8 mouse cellular contexts compared by ENCODE assay signal in the genomic region with DNA sequence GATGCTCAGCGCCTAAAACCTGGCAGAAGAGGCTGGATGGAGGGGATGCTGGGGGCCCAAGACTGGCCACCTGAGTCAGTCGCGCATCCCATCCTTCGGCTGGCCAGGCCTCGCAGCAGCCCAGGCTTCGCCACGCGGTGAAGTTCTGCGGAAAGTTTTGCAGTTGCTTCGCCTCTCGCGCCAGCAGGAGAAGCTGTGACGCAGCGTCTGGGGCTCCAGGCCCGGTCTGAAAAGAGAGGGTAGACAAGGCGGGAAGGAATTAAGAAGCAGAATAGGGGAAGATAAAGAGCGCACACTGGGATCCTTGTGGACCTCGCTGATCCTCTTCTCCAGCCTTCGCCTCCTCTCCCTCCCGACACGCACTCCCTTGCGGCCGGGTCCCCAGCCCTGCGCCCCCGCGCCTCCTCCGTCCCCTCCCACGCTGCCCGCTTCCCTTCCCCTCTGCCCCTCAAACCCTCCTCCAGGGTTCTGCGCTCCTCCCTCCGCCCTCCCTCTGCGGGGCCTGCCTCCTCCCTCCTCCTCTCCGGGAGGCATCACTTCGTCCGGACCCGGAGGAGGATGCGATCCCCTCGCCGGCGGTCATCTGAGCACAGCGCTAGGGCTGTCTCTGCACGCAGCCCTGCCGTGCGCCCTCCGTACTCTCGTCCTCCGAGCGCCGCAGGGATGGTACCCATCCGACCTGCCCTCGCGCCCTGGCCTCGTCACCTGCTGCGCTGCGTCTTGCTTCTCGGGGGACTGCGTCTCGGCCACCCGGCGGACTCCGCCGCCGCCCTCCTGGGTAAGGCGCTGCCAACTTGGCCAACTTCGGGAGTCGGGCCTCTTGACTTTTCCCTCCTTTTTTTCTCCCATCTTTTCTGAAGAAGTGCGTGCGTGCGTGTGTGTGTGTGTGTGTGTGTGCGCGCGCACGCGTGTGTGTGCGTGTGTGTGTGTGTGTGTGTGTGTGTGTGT. TPM values are rescaled to one million over a fixed set of nuclear protein-coding genes. Genes with fewer than 3 reads are reported as not detected.
A peak's percentile ranks its signal among the peaks of the same experiment; 100 is the strongest.
DNase-seq lines count a peak whose midpoint lies in the region; ATAC-seq and TF ChIP-seq lines count a peak whose summit lies in the region.

A gene (plus strand): TSS at position 520 of the 948 bp plus-strand sequence.

- WGBS in intestine, embryonic 16.5 days, result under 1% methylated on average over 68 of the region's 75 CpGs
- WGBS in lung, embryonic 15.5 days, result under 1% methylated on average over 67 of the region's 75 CpGs
- 2% methylated on average over 67 of the region's 75 CpGs for WGBS in thymus, adult 2 months

- peak within 1 kb of the TSS; percentile 72 for H3K9ac ChIP-seq in intestine, embryonic 16.5 days (ENCODE audit: low read depth, low read length)
- peak within 1 kb of the TSS; percentile 64 for H3K9ac ChIP-seq in lung, embryonic 15.5 days

- no peak for TF ChIP-seq POLR2A in thymus, adult 2 months (IDR thresholded peaks at IDR 0.05; ENCODE audit: control insufficient read depth, extremely low read depth, insufficient read depth, low read length, poor library complexity)

- TF ChIP-seq CTCF in thymus, adult 2 months (IDR thresholded peaks at IDR 0.05; ENCODE audit: borderline replicate concordance, control insufficient read depth, extremely low read depth, insufficient read depth, low read length, poor library complexity), result no peak

- peaks cover 17% of the 10 kb centered on the region for H3K27me3 ChIP-seq in intestine, embryonic 16.5 days (replicated peaks; ENCODE audit: control insufficient read depth, insufficient read depth, low read length)
- peaks cover 8% of the 10 kb centered on the region for H3K27me3 ChIP-seq in lung, embryonic 15.5 days
- H3K27me3 ChIP-seq in thymus, adult 2 months (ENCODE audit: control insufficient read depth, insufficient read depth, low read length), result peaks cover 7% of the 10 kb centered on the region

- peak; percentile 76 for ATAC-seq in intestine, embryonic 16.5 days
- ATAC-seq in lung, embryonic 15.5 days (ENCODE audit: borderline replicate concordance, extremely low read depth, low FRiP score, low TSS enrichment), result peak; percentile 74

- H3K4me1 ChIP-seq in intestine, embryonic 16.5 days (ENCODE audit: control insufficient read depth, insufficient read depth, low read length), result peaks cover 16% of the 10 kb centered on the region
- peaks cover 62% of the 10 kb centered on the region for H3K4me1 ChIP-seq in lung, embryonic 15.5 days
- H3K4me1 ChIP-seq in thymus, adult 2 months (replicated peaks; ENCODE audit: control insufficient read depth, insufficient read depth, low read length), result no peaks in the 10 kb centered on the region

- DNase-seq in thymus, postnatal 14 days, result peak; percentile 20
- DNase-seq in thymus, postnatal 10 days (ENCODE audit: low spot score in 2 of 2), result no peak
- DNase-seq in embryo, embryonic 9.5 days (ENCODE audit: extremely low spot score), result peak; percentile 88
- peak; percentile 83 to 86 for DNase-seq in heart, adult 18-20 months
- DNase-seq in ovary, postnatal 10 days (ENCODE audit: low spot score), result peak; percentile 68
- no peak for DNase-seq in thymus, adult 2 months

- H3K4me2 ChIP-seq in intestine, embryonic 16.5 days (ENCODE audit: low read depth, low read length), result peak within 1 kb of the TSS; percentile 87
- peak within 1 kb of the TSS; percentile 79 for H3K4me2 ChIP-seq in lung, embryonic 15.5 days

- no peaks in the 10 kb centered on the region for H3K9me3 ChIP-seq in intestine, embryonic 16.5 days (ENCODE audit: control insufficient read depth, low read length)
- H3K9me3 ChIP-seq in lung, embryonic 15.5 days, result no peaks in the 10 kb centered on the region

- peak within 1 kb of the TSS; percentile 64 for H3K4me3 ChIP-seq in intestine, embryonic 16.5 days (ENCODE audit: low read length)
- H3K4me3 ChIP-seq in lung, embryonic 15.5 days, result peak within 1 kb of the TSS; percentile 63
- H3K4me3 ChIP-seq in thymus, adult 2 months (ENCODE audit: control insufficient read depth, insufficient read depth, low read length), result no peak within 1 kb of the TSS

- H3K36me3 ChIP-seq in intestine, embryonic 16.5 days (ENCODE audit: control insufficient read depth, insufficient read depth, low read length), result no peaks in the 10 kb centered on the region; the same call in 1 of the 2 replicates
- H3K36me3 ChIP-seq in lung, embryonic 15.5 days, result 0 out of 2 replicates have a peak, but pooled peaks cover under 1% of the 10 kb centered on the region
- H3K36me3 ChIP-seq in thymus, adult 2 months (ENCODE audit: control insufficient read depth, insufficient read depth, low read length), result no peaks in the 10 kb centered on the region

- H3K27ac ChIP-seq in intestine, embryonic 16.5 days (ENCODE audit: low read length), result peak within 1 kb of the TSS; percentile 87
- peak within 1 kb of the TSS; percentile 95 for H3K27ac ChIP-seq in lung, embryonic 15.5 days
- H3K27ac ChIP-seq in thymus, adult 2 months (ENCODE audit: control insufficient read depth, insufficient read depth, low read length), result no peak within 1 kb of the TSS

RNA-seq across cellular contexts. Expression of the gene that starts here (rescaled TPM):
- 10 to 100 TPM; 10.8 to 11.7 TPM for total RNA-seq in heart, adult 18-20 months (2021)
- polyA plus RNA-seq in intestine, embryonic 16.5 days (2015; fragmentation: Nextera tagmentation; extraction: Ambion mirVana), result 6.8 and 6.9 TPM in 2 replicates
- 26.0 and 29.5 TPM in 2 replicates for polyA plus RNA-seq in lung, embryonic 15.5 days (2015; fragmentation: Nextera tagmentation; extraction: Ambion mirVana)
- polyA plus RNA-seq in thymus, adult 2 months (2012; rRNA removed), result 3.6 and 4.6 TPM in 2 replicates

Comparison
In these comparisons a context has a peak if more than half of its experiments do, and no peak if none do; other contexts are left out.
1. DNase-seq: peak in thymus, postnatal 14 days (single experiment), embryo, embryonic 9.5 days (single experiment), heart, adult 18-20 months (2 of 2) and ovary, postnatal 10 days (single experiment); none in thymus, postnatal 10 days (0 of 2) and thymus, adult 2 months (single experiment).